Comparison of ENCODE assay signal across 17 mouse cellular contexts in the genomic region with DNA sequence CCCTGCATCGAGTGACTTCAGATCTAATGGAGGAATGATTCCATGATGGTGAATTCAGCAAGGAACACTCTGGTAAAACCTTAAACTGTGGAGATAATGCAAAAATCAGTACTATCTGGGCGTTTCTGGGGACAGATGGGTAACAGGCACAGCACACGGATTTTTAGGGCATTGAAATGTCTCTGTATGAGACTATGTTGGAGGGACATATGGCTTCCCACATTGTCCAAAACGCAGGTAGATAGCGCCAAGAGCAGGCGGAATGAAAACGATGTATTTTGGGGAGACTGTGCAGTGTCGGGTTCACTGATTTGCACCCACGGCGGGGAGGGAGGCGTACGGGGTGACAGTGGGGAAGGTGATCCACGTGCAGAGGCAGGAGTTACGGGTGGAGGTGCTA. TPM values are rescaled to one million over a fixed set of nuclear protein-coding genes. Genes with fewer than 3 reads are reported as not detected.
DNase-seq lines count a peak whose midpoint lies in the region; TF ChIP-seq lines count a peak whose summit lies in the region.
"Had no signal": no experiment of that assay in that cellular context is flagged by ENCODE, and none has a peak within 500 bp of the region (broad histone marks: within the 10 kb centered on the region; RNA-seq: fewer than 3 reads in every experiment).

No protein-coding gene starts in this region.

- DNase-seq in heart, adult 11 months, result peak; percentile 33
- DNase-seq in heart, postnatal 10 days, result no peak
- peak; percentile 52 for DNase-seq in layer of hippocampus, adult 9-11 months
- DNase-seq in layer of hippocampus, adult 9-10 months (ENCODE audit: low spot score), result no peak
- no peak for DNase-seq in thymus, adult 18-20 months
- DNase-seq: adrenal gland, postnatal 10 days; cerebellum, adult 11-12 months; cerebellum, adult 9-10 months; cerebellum, postnatal 25 days; gastrocnemius, postnatal 14 days; heart, postnatal 14 days had no signal

- peaks cover 2% of the 10 kb centered on the region for H3K4me1 ChIP-seq in ES-Bruce4 (ENCODE audit: control insufficient read depth, insufficient read depth, low read length)
- H3K4me1 ChIP-seq: embryonic facial prominence, embryonic 13.5 days; forebrain, embryonic 12.5 days had no signal

- no peaks in the 10 kb centered on the region for H3K36me3 ChIP-seq in ES-Bruce4 (ENCODE audit: control insufficient read depth, insufficient read depth, low read length, poor library complexity, severe bottlenecking)
- H3K36me3 ChIP-seq: embryonic facial prominence, embryonic 13.5 days; forebrain, embryonic 12.5 days; hindbrain, embryonic 13.5 days had no signal

- no peaks in the 10 kb centered on the region for H3K9me3 ChIP-seq in ES-Bruce4 (replicated peaks; ENCODE audit: control insufficient read depth, insufficient read depth, low read length, poor library complexity, severe bottlenecking)
- H3K9me3 ChIP-seq: embryonic facial prominence, embryonic 13.5 days; forebrain, embryonic 12.5 days; hindbrain, embryonic 13.5 days had no signal

- intact Hi-C loops in heart, postnatal 10 days (cut with DNase I), result no loop called here

- no peak overlapping the region for H3K9ac ChIP-seq in ES-Bruce4 (ENCODE audit: low read depth, poor library complexity, severe bottlenecking)
- H3K9ac ChIP-seq: embryonic facial prominence, embryonic 13.5 days; forebrain, embryonic 12.5 days; hindbrain, embryonic 13.5 days had no signal

- H3K27me3 ChIP-seq in ES-Bruce4 (ENCODE audit: control insufficient read depth, insufficient read depth, low read length, poor library complexity, severe bottlenecking), result no peaks in the 10 kb centered on the region
- H3K27me3 ChIP-seq: CH12.LX; embryonic facial prominence, embryonic 13.5 days; forebrain, embryonic 12.5 days; hindbrain, embryonic 13.5 days had no signal

- no peak for TF ChIP-seq EP300 in ES-Bruce4 (IDR thresholded peaks at IDR 0.05; ENCODE audit: insufficient read depth, low read depth, low read length)

- no peak for TF ChIP-seq POLR2A in ES-Bruce4 (IDR thresholded peaks at IDR 0.05; ENCODE audit: insufficient read depth, low read length)

- TF ChIP-seq CTCF in ES-Bruce4 (IDR thresholded peaks at IDR 0.05; ENCODE audit: low read depth, low read length), result no peak

- H3K4me3 ChIP-seq in ES-Bruce4 (ENCODE audit: low read depth, low read length), result peak overlapping the region; percentile 36
- H3K4me3 ChIP-seq: embryonic facial prominence, embryonic 13.5 days; forebrain, embryonic 12.5 days; hindbrain, embryonic 13.5 days had no signal

- no peak overlapping the region for H3K27ac ChIP-seq in ES-Bruce4 (ENCODE audit: insufficient read depth, low read length)
- H3K27ac ChIP-seq: embryonic facial prominence, embryonic 13.5 days; forebrain, embryonic 12.5 days; hindbrain, embryonic 13.5 days; hindbrain, postnatal 0 days had no signal

RNA-seq across cellular contexts. Expression of a gene that starts 22.7 kb away (rescaled TPM):
- total RNA-seq in heart, postnatal 10 days (2021), result 100 to 1,000 TPM; 142 to 149 TPM
- 508 and 525 TPM in 2 replicates for polyA plus RNA-seq in ES-Bruce4 (2011; ENCODE audit: insufficient read depth, insufficient read length, low read depth, missing spikeins)

Comparison
In these comparisons a context has a peak if more than half of its experiments do, and no peak if none do; other contexts are left out.
1. DNase-seq: peak in heart, adult 11 months (single experiment) and layer of hippocampus, adult 9-11 months (single experiment); none in heart, postnatal 10 days (0 of 2), layer of hippocampus, adult 9-10 months (single experiment) and thymus, adult 18-20 months (0 of 2).